Mouse (Mus musculus) thymus, adult 2 months (tissue): ENCODE data around the gene Cyp1a2.

Experiments used
- CTCF ChIP-seq: fragments of 200-500 bp; IDR thresholded peaks from 2 replicates; pipeline ENCODE4 v1.5.1; 2012; ENCODE audit warnings: mild to moderate bottlenecking, control low read depth, low read length, moderate library complexity, borderline replicate concordance; ENCODE audit not compliant: control insufficient read depth, poor library complexity, insufficient read depth; ENCODE audit errors: extremely low read depth
- POLR2A ChIP-seq: fragments of 200-500 bp; IDR thresholded peaks from 2 replicates; pipeline ENCODE4 v1.6.1; 2012; ENCODE audit warnings: mild to moderate bottlenecking, low read length, control low read depth, moderate library complexity; ENCODE audit not compliant: control insufficient read depth, poor library complexity, insufficient read depth; ENCODE audit errors: extremely low read depth

- TF ChIP-seq POLR2A (no peak), CTCF (no peak)
Observed at GRCm38 (mm10) chr9:57661552-57661951, 22.0 kb downstream of the Cyp1a2 start.
